In genomic region chr19:7382248-7382902, GRCm38 (mm10) we compare ENCODE assay signal across 8 mouse cellular contexts. TPM values are rescaled to one million over a fixed set of nuclear protein-coding genes. Genes with fewer than 3 reads are reported as not detected.
DNase-seq lines count a peak whose midpoint lies in the region; ATAC-seq and TF ChIP-seq lines count a peak whose summit lies in the region.

No protein-coding gene starts in this region.

- peak overlapping the region; percentile 78 for H3K4me2 ChIP-seq in embryonic facial prominence, embryonic 15.5 days (replicated peaks)
- peak overlapping the region; percentile 78 for H3K4me2 ChIP-seq in kidney, embryonic 14.5 days (replicated peaks; ENCODE audit: low read depth, low read length)
- H3K4me2 ChIP-seq in liver, embryonic 11.5 days, result peak overlapping the region; percentile 94
- peak overlapping the region; percentile 69 for H3K4me2 ChIP-seq in myocyte (ENCODE audit: low read depth)
- H3K4me2 ChIP-seq in stomach, embryonic 15.5 days, result peak overlapping the region; percentile 81

- no peak for TF ChIP-seq POLR2A in bone marrow, adult 2 months (IDR thresholded peaks at IDR 0.05; ENCODE audit: borderline replicate concordance, control insufficient read depth, low read depth, low read length)
- TF ChIP-seq POLR2A in myocyte (IDR thresholded peaks at IDR 0.05; ENCODE audit: insufficient read length, low read depth), result no peak

- peak; percentile 42 for DNase-seq in 416B (ENCODE audit: low read depth)
- DNase-seq in heart, embryonic 10.5 days (ENCODE audit: low spot score), result peak; percentile 88
- peak; percentile 77 for DNase-seq in liver, embryonic 11.5 days (ENCODE audit: low spot score)

- 0 out of 2 replicates have a peak, but pooled peaks cover 6% of the 10 kb centered on the region for H3K9me3 ChIP-seq in embryonic facial prominence, embryonic 15.5 days (replicated peaks)
- H3K9me3 ChIP-seq in heart, embryonic 10.5 days, result 0 out of 2 replicates have a peak, but pooled peaks cover 2% of the 10 kb centered on the region
- peaks cover 4% of the 10 kb centered on the region; the same call in 1 of the 2 replicates for H3K9me3 ChIP-seq in kidney, embryonic 14.5 days (ENCODE audit: control insufficient read depth, low read length)
- no peaks in the 10 kb centered on the region for H3K9me3 ChIP-seq in liver, embryonic 11.5 days (ENCODE audit: control insufficient read depth, low read length)
- no peaks in the 10 kb centered on the region for H3K9me3 ChIP-seq in stomach, embryonic 15.5 days

- H3K27ac ChIP-seq in bone marrow, adult 2 months (ENCODE audit: control insufficient read depth, insufficient read depth, low read depth, low read length, poor library complexity), result peak overlapping the region; percentile 47; the same call in 1 of the 2 replicates
- peak overlapping the region; percentile 87 for H3K27ac ChIP-seq in embryonic facial prominence, embryonic 15.5 days (replicated peaks)
- peak overlapping the region; percentile 99 for H3K27ac ChIP-seq in heart, embryonic 10.5 days
- H3K27ac ChIP-seq in kidney, embryonic 14.5 days (ENCODE audit: low read depth, low read length), result peak overlapping the region; percentile 92
- H3K27ac ChIP-seq in liver, embryonic 11.5 days (ENCODE audit: low read depth, low read length), result peak overlapping the region; percentile 65
- peak overlapping the region; percentile 88 for H3K27ac ChIP-seq in stomach, embryonic 15.5 days

- H3K4me3 ChIP-seq in bone marrow, adult 2 months (replicated peaks; ENCODE audit: control insufficient read depth, low read depth, low read length), result peak overlapping the region; percentile 90
- peak overlapping the region; percentile 95 for H3K4me3 ChIP-seq in embryonic facial prominence, embryonic 15.5 days (replicated peaks)
- peak overlapping the region; percentile 91 for H3K4me3 ChIP-seq in heart, embryonic 10.5 days
- peak overlapping the region; percentile 61 for H3K4me3 ChIP-seq in kidney, embryonic 14.5 days (ENCODE audit: low read length)
- H3K4me3 ChIP-seq in liver, embryonic 11.5 days (ENCODE audit: low read depth, low read length), result peak overlapping the region; percentile 81
- peak overlapping the region; percentile 61 for H3K4me3 ChIP-seq in myocyte
- H3K4me3 ChIP-seq in stomach, embryonic 15.5 days (replicated peaks), result peak overlapping the region; percentile 72

- peak; percentile 61 for ATAC-seq in embryonic facial prominence, embryonic 15.5 days (ENCODE audit: insufficient number of reproducible peaks, low FRiP score, low TSS enrichment, low read depth)
- ATAC-seq in kidney, embryonic 14.5 days (ENCODE audit: low FRiP score, low TSS enrichment), result peak; percentile 62
- ATAC-seq in liver, embryonic 11.5 days (replicated peaks; ENCODE audit: low FRiP score), result peak; percentile 37
- peak; percentile 36 for ATAC-seq in stomach, embryonic 15.5 days (ENCODE audit: insufficient read depth, low FRiP score, low read depth)

- WGBS in bone marrow, adult 2 months, result under 1% methylated on average over 59 of the region's 60 CpGs
- under 1% methylated on average over 56 of the region's 60 CpGs for WGBS in embryonic facial prominence, embryonic 15.5 days
- under 1% methylated on average over 58 of the region's 60 CpGs for WGBS in heart, embryonic 10.5 days
- WGBS in kidney, embryonic 14.5 days, result under 1% methylated on average over 54 of the region's 60 CpGs
- WGBS in liver, embryonic 11.5 days, result 1% methylated on average over 60 of the region's 60 CpGs
- WGBS in stomach, embryonic 15.5 days, result 0% methylated on average over 53 of the region's 60 CpGs

- no peak for TF ChIP-seq CTCF in bone marrow, adult 2 months (IDR thresholded peaks at IDR 0.05; ENCODE audit: control insufficient read depth, insufficient read depth, low read length)

- H3K79me2 ChIP-seq in myocyte (ENCODE audit: control insufficient read depth, insufficient read depth), result peaks cover 26% of the 10 kb centered on the region

- no peaks in the 10 kb centered on the region; the same call in 1 of the 2 replicates for H3K4me1 ChIP-seq in bone marrow, adult 2 months (ENCODE audit: control insufficient read depth, insufficient read depth, low read length)
- peaks cover 19% of the 10 kb centered on the region for H3K4me1 ChIP-seq in embryonic facial prominence, embryonic 15.5 days
- H3K4me1 ChIP-seq in heart, embryonic 10.5 days, result peaks cover 30% of the 10 kb centered on the region
- peaks cover 13% of the 10 kb centered on the region for H3K4me1 ChIP-seq in kidney, embryonic 14.5 days (ENCODE audit: control insufficient read depth, insufficient read depth, low read length)
- peaks cover 11% of the 10 kb centered on the region for H3K4me1 ChIP-seq in liver, embryonic 11.5 days (replicated peaks; ENCODE audit: control insufficient read depth, insufficient read depth, low read length)
- H3K4me1 ChIP-seq in stomach, embryonic 15.5 days, result peaks cover 21% of the 10 kb centered on the region

- H3K27me3 ChIP-seq in embryonic facial prominence, embryonic 15.5 days, result no peaks in the 10 kb centered on the region
- no peaks in the 10 kb centered on the region for H3K27me3 ChIP-seq in heart, embryonic 10.5 days (ENCODE audit: insufficient read depth, poor library complexity, severe bottlenecking)
- no peaks in the 10 kb centered on the region for H3K27me3 ChIP-seq in kidney, embryonic 14.5 days (ENCODE audit: control insufficient read depth, insufficient read depth, low read length)
- no peaks in the 10 kb centered on the region for H3K27me3 ChIP-seq in liver, embryonic 11.5 days (replicated peaks; ENCODE audit: control insufficient read depth, insufficient read depth, low read length)
- no peaks in the 10 kb centered on the region for H3K27me3 ChIP-seq in myocyte (ENCODE audit: control insufficient read depth, insufficient read depth, insufficient read length)
- H3K27me3 ChIP-seq in stomach, embryonic 15.5 days (replicated peaks), result no peaks in the 10 kb centered on the region

- peaks cover 9% of the 10 kb centered on the region; the same call in 1 of the 2 replicates for H3K36me3 ChIP-seq in embryonic facial prominence, embryonic 15.5 days
- H3K36me3 ChIP-seq in heart, embryonic 10.5 days, result peaks cover 30% of the 10 kb centered on the region
- peaks cover 3% of the 10 kb centered on the region; the same call in 1 of the 2 replicates for H3K36me3 ChIP-seq in kidney, embryonic 14.5 days (ENCODE audit: control insufficient read depth, insufficient read depth, low read length)
- H3K36me3 ChIP-seq in liver, embryonic 11.5 days (ENCODE audit: control insufficient read depth, insufficient read depth, low read length), result no peaks in the 10 kb centered on the region
- no peaks in the 10 kb centered on the region for H3K36me3 ChIP-seq in myocyte (ENCODE audit: control insufficient read depth, insufficient read depth)
- no peaks in the 10 kb centered on the region for H3K36me3 ChIP-seq in stomach, embryonic 15.5 days

- H3ac ChIP-seq in myocyte (ENCODE audit: control insufficient read depth, insufficient read length), result peak overlapping the region; percentile 42

- H3K9ac ChIP-seq in embryonic facial prominence, embryonic 15.5 days, result peak overlapping the region; percentile 88
- H3K9ac ChIP-seq in kidney, embryonic 14.5 days (ENCODE audit: low read depth, low read length), result peak overlapping the region; percentile 96
- H3K9ac ChIP-seq in liver, embryonic 11.5 days (ENCODE audit: low read depth, low read length), result peak overlapping the region; percentile 89
- peak overlapping the region; percentile 88 for H3K9ac ChIP-seq in stomach, embryonic 15.5 days

TF ChIP-seq in myocyte, 11 proteins besides CTCF, POLR2A, EP300 and RAD21 (continues in another document):
- no peak for TF ChIP-seq SRF (IDR thresholded peaks at IDR 0.05; ENCODE audit: control insufficient read depth, insufficient read length, low read depth)
- no peak for TF ChIP-seq E2F4 (IDR thresholded peaks at IDR 0.05; ENCODE audit: insufficient read depth)
- TF ChIP-seq TCF3 (IDR thresholded peaks at IDR 0.05; ENCODE audit: insufficient read length, low read depth), result no peak
- no peak for TF ChIP-seq CEBPB (IDR thresholded peaks at IDR 0.05; ENCODE audit: insufficient read depth, poor library complexity, severe bottlenecking)
- no peak for TF ChIP-seq USF1 (IDR thresholded peaks at IDR 0.05; ENCODE audit: low read depth)
- no peak for TF ChIP-seq MAX (IDR thresholded peaks at IDR 0.05; ENCODE audit: low read depth)

RNA-seq across cellular contexts. Expression of gene Spindoc, which starts 0.4 kb away (rescaled TPM):
- polyA plus RNA-seq in bone marrow, adult 2 months (2011; ENCODE audit: insufficient read depth, insufficient read length, low replicate concordance, missing spikeins), result 13.6 and 35.3 TPM in 2 replicates
- polyA plus RNA-seq in embryonic facial prominence, embryonic 15.5 days (2015; fragmentation: Nextera tagmentation; extraction: Ambion mirVana), result 30.1 and 36.2 TPM in 2 replicates
- 26.8 and 35.5 TPM in 2 replicates for polyA plus RNA-seq in heart, embryonic 10.5 days (2016; fragmentation: Nextera tagmentation; extraction: Ambion mirVana)
- 24.5 and 35.8 TPM in 2 replicates for polyA plus RNA-seq in kidney, embryonic 14.5 days (2014; fragmentation: Nextera tagmentation; extraction: Ambion mirVana)
- polyA plus RNA-seq in liver, embryonic 11.5 days (2014; fragmentation: Nextera tagmentation; extraction: Ambion mirVana), result 16.2 and 16.7 TPM in 2 replicates
- 20.4 TPM for polyA plus RNA-seq in myocyte (2012; fragmentation: generic; extraction: Trizol)
- 22.5 and 22.8 TPM in 2 replicates for polyA plus RNA-seq in stomach, embryonic 15.5 days (2015; fragmentation: Nextera tagmentation; extraction: Ambion mirVana)

RNA-seq across cellular contexts. Expression of gene 2700081O15Rik, which starts 35.0 kb away (rescaled TPM):
- polyA plus RNA-seq in bone marrow, adult 2 months (2011; ENCODE audit: insufficient read depth, insufficient read length, low replicate concordance, missing spikeins), result 8.5 and 12.2 TPM in 2 replicates
- 8.3 and 9.5 TPM in 2 replicates for polyA plus RNA-seq in embryonic facial prominence, embryonic 15.5 days (2015; fragmentation: Nextera tagmentation; extraction: Ambion mirVana)
- 3.1 and 5.1 TPM in 2 replicates for polyA plus RNA-seq in heart, embryonic 10.5 days (2016; fragmentation: Nextera tagmentation; extraction: Ambion mirVana)
- 9.8 and 10.4 TPM in 2 replicates for polyA plus RNA-seq in kidney, embryonic 14.5 days (2014; fragmentation: Nextera tagmentation; extraction: Ambion mirVana)
- polyA plus RNA-seq in liver, embryonic 11.5 days (2014; fragmentation: Nextera tagmentation; extraction: Ambion mirVana), result 3.5 and 4.8 TPM in 2 replicates
- 16.9 TPM for polyA plus RNA-seq in myocyte (2012; fragmentation: generic; extraction: Trizol)
- polyA plus RNA-seq in stomach, embryonic 15.5 days (2015; fragmentation: Nextera tagmentation; extraction: Ambion mirVana), result 6.5 and 7.5 TPM in 2 replicates

RNA-seq across cellular contexts. Expression of gene Mark2, which starts 40.7 kb away (rescaled TPM):
- 32.0 and 66.7 TPM in 2 replicates for polyA plus RNA-seq in bone marrow, adult 2 months (2011; ENCODE audit: insufficient read depth, insufficient read length, low replicate concordance, missing spikeins)
- 54.9 and 60.2 TPM in 2 replicates for polyA plus RNA-seq in embryonic facial prominence, embryonic 15.5 days (2015; fragmentation: Nextera tagmentation; extraction: Ambion mirVana)
- 37.4 and 50.6 TPM in 2 replicates for polyA plus RNA-seq in heart, embryonic 10.5 days (2016; fragmentation: Nextera tagmentation; extraction: Ambion mirVana)
- 51.9 and 54.9 TPM in 2 replicates for polyA plus RNA-seq in kidney, embryonic 14.5 days (2014; fragmentation: Nextera tagmentation; extraction: Ambion mirVana)
- polyA plus RNA-seq in liver, embryonic 11.5 days (2014; fragmentation: Nextera tagmentation; extraction: Ambion mirVana), result 45.3 and 50.3 TPM in 2 replicates
- polyA plus RNA-seq in myocyte (2012; fragmentation: generic; extraction: Trizol), result 33.7 TPM
- 55.7 and 57.7 TPM in 2 replicates for polyA plus RNA-seq in stomach, embryonic 15.5 days (2015; fragmentation: Nextera tagmentation; extraction: Ambion mirVana)

Comparison
In these comparisons a context has a peak if more than half of its experiments do, and no peak if none do; other contexts are left out.
1. Peak in every context shown above with its lines: DNase-seq, ATAC-seq, H3K4me3 ChIP-seq and H3K27ac ChIP-seq.
2. H3K27ac ChIP-seq: peak in every context shown above with its lines; median percentile 99 in heart, embryonic 10.5 days; 92 in kidney, embryonic 14.5 days; 88 in stomach, embryonic 15.5 days; 87 in embryonic facial prominence, embryonic 15.5 days; 65 in liver, embryonic 11.5 days; 47 in bone marrow, adult 2 months.